Comparison of ENCODE assay signal across 8 mouse cellular contexts in the genomic region with DNA sequence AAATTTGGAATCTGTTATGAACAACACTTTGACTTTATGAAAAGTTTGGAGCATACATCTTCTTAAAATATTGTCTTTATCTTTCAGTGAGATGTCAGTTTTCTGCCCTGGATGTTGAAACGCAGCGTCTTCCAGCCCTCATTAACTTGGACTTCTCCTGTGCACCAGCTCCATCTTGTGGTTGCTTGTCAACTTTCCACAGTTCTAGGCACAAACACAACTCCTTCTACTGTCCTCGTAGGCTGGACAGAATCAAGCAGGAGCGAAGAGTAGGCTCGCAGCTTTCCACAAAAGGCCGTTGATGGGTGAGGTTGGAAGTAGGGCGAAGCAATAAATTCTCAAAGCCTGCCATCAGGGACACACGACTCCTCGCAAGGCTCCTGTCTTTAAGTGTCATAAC.
DNase-seq lines count a peak whose midpoint lies in the region; ATAC-seq and TF ChIP-seq lines count a peak whose summit lies in the region.

No protein-coding gene starts in this region.

- no peak overlapping the region for H3K4me3 ChIP-seq in cerebellum, adult 2 months (replicated peaks; ENCODE audit: insufficient read depth, low read depth, low read length)
- no peak overlapping the region for H3K4me3 ChIP-seq in midbrain, postnatal 0 days (ENCODE audit: low read depth, low read length)

- no peaks in the 10 kb centered on the region for H3K36me3 ChIP-seq in midbrain, postnatal 0 days (ENCODE audit: insufficient read depth, low read length)

- H3K4me2 ChIP-seq in midbrain, postnatal 0 days (ENCODE audit: low read depth, low read length, poor library complexity, severe bottlenecking): no peak overlapping the region

- peak; percentile 93 for TF ChIP-seq CTCF in cerebellum, adult 2 months (IDR thresholded peaks at IDR 0.05; ENCODE audit: borderline replicate concordance, insufficient read depth, low read depth, low read length)
- TF ChIP-seq CTCF in midbrain, postnatal 0 days (IDR thresholded peaks at IDR 0.05): peak; percentile 87

- H3K27ac ChIP-seq in cerebellum, adult 2 months (ENCODE audit: insufficient read depth, low read length): no peak overlapping the region
- H3K27ac ChIP-seq in midbrain, postnatal 0 days (ENCODE audit: low read depth, low read length): no peak overlapping the region

- no peaks in the 10 kb centered on the region for H3K27me3 ChIP-seq in cerebellum, adult 2 months (ENCODE audit: control insufficient read depth, insufficient read depth, low read length)
- no peaks in the 10 kb centered on the region for H3K27me3 ChIP-seq in midbrain, postnatal 0 days (ENCODE audit: insufficient read depth, low read length)

- TF ChIP-seq POLR2A in cerebellum, adult 2 months (IDR thresholded peaks at IDR 0.05; ENCODE audit: borderline replicate concordance, insufficient read depth, low read length): no peak

- peaks cover 8% of the 10 kb centered on the region for H3K4me1 ChIP-seq in cerebellum, adult 2 months (ENCODE audit: control insufficient read depth, insufficient read depth, low read length)
- no peaks in the 10 kb centered on the region for H3K4me1 ChIP-seq in midbrain, postnatal 0 days (ENCODE audit: insufficient read depth, low read length)

- H3K9me3 ChIP-seq in midbrain, postnatal 0 days (ENCODE audit: low read length): no peaks in the 10 kb centered on the region

- ATAC-seq in frontal cortex, adult (ENCODE audit: low TSS enrichment): peak; percentile 89
- 0 out of 2 replicates have a peak, but pooled peaks have one; percentile 24 for ATAC-seq in midbrain, postnatal 0 days (ENCODE audit: low FRiP score)

- WGBS in cerebellum, adult 2 months: 42% methylated on average over 9 of the region's 9 CpGs
- WGBS in midbrain, postnatal 0 days: 54% methylated on average over 9 of the region's 9 CpGs

- DNase-seq in thymus, postnatal 14 days: peak; percentile 15
- no peak for DNase-seq in thymus, postnatal 36 days
- DNase-seq in cerebellum, adult 2 months: peak; percentile 82 to 83
- DNase-seq in kidney, adult 11 months: peak; percentile 19
- DNase-seq in left cerebral cortex, postnatal 10 days (ENCODE audit: extremely low spot score in 1 of 2, low spot score in 2 of 2): peak; percentile 57 to 73
- peak; percentile 68 for DNase-seq in midbrain, postnatal 0 days (ENCODE audit: low spot score)
- peak; percentile 35 for DNase-seq in yolk sac, embryonic 10.5 days (ENCODE audit: low spot score)

- no peak overlapping the region for H3K9ac ChIP-seq in midbrain, postnatal 0 days (replicated peaks; ENCODE audit: low read length, poor library complexity, severe bottlenecking)

- intact Hi-C loops in left cerebral cortex, postnatal 10 days (cut with DNase I): loop anchor here (1.0 to 5.0 kb wide), 4 partner anchors 101 to 639 kb away; partner anchors contain the start of genes Acvr1, Cytip and Upp2

Comparison
In these comparisons a context has a peak if more than half of its experiments do, and no peak if none do; other contexts are left out.
1. DNase-seq: peak in thymus, postnatal 14 days (single experiment), cerebellum, adult 2 months (2 of 2), kidney, adult 11 months (single experiment), left cerebral cortex, postnatal 10 days (2 of 2), midbrain, postnatal 0 days (single experiment) and yolk sac, embryonic 10.5 days (single experiment); none in thymus, postnatal 36 days (0 of 2).